Mouse (Mus musculus): ENCODE results near the gene Gm11733. TPM values are rescaled to one million over a fixed set of nuclear protein-coding genes. Genes with fewer than 3 reads are reported as not detected.

The Gm11733 gene
- total RNA-seq, 2 experiments from 2014 or later, result not detected

GRCm38 (mm10) chr11:117525606-117526349, 41.6 kb downstream of the Gm11733 start:
- Histone ChIP-seq H3K27ac (no peak overlapping the region), H3K4me3 (no peak overlapping the region)
- intact Hi-C loops (cut with DNase I), result no loop called here
- DNase-seq, result no peak
- TF ChIP-seq CTCF (IDR thresholded peaks at IDR 0.05), result no peak

GRCm38 (mm10) chr11:117532374-117532773, 48.2 kb downstream of the Gm11733 start:
- no peak for TF ChIP-seq CTCF (IDR thresholded peaks at IDR 0.05)
- no peak for DNase-seq
- Histone ChIP-seq H3K4me3 (no peak overlapping the region), H3K27ac (no peak overlapping the region)
- intact Hi-C loops (cut with DNase I), result no loop called here

GRCm38 (mm10) chr11:117534912-117535311, 50.7 kb downstream of the Gm11733 start:
- intact Hi-C loops (cut with DNase I), result no loop called here
- no peak for TF ChIP-seq CTCF (IDR thresholded peaks at IDR 0.05)
- Histone ChIP-seq H3K27ac (peak overlapping the region; percentile 85), H3K4me3 (peak overlapping the region; percentile 23; the same call in 1 of the 2 replicates)
- peak; percentile 88 for DNase-seq

GRCm38 (mm10) chr11:117535491-117536304, 51.5 kb downstream of the Gm11733 start:
- DNase-seq, result peak; percentile 55
- TF ChIP-seq CTCF (IDR thresholded peaks at IDR 0.05), result no peak
- Histone ChIP-seq H3K27ac (peak overlapping the region; percentile 85), H3K4me3 (no peak overlapping the region)
- intact Hi-C loops (cut with DNase I), result no loop called here

- intact Hi-C loops (cut with DNase I), result no loop called here
Observed at GRCm38 (mm10) chr11:117536586-117536985, 52.4 kb downstream of the Gm11733 start.

More at GRCm38 (mm10) chr11:117536586-117536985, 52.4 kb downstream of the Gm11733 start:
- no peak for TF ChIP-seq CTCF (IDR thresholded peaks at IDR 0.05)
- peak; percentile 65 for DNase-seq
- peak overlapping the region; percentile 85 for H3K27ac ChIP-seq
- no peak overlapping the region for H3K4me3 ChIP-seq

Other genes starting within 250 kb of the Gm11733 start
- gene Tnrc6c, start 169.9 kb downstream of the Gm11733 start, total RNA-seq (2021), result 10 to 100 TPM; 18.5 to 24.8 TPM

All from gastrocnemius, adult 2 months (tissue).